Mouse (Mus musculus) lung, postnatal 0 days (tissue): ENCODE data around the gene Cnot1. TPM values are rescaled to one million over a fixed set of nuclear protein-coding genes. Genes with fewer than 3 reads are reported as not detected.

ENCODE experiments used
- ATAC-seq: fragments of 200-750 bp; cut with Nextera tagmentation; 2 replicates; pipeline ENCODE4 v1.8.0; 2017; ENCODE audit warnings: moderate library complexity
- DNase-seq: peaks from one replicate; pipeline ENCODE4 v3.0.0-alpha.2; 2016; ENCODE audit warnings: low spot score
- H3K27ac ChIP-seq: fragments of 300-500 bp; sonication (generic); 2 replicates; pipeline ENCODE4 v1.5.1; 2014; ENCODE audit warnings: antibody characterized with exemption, mild to moderate bottlenecking, low read length, mixed read lengths
- H3K27me3 ChIP-seq: fragments of 300-500 bp; sonication (generic); replicated peaks from 2 replicates; pipeline ENCODE4 v1.6.1; 2014; ENCODE audit warnings: low read length, mixed read lengths; ENCODE audit not compliant: insufficient read depth
- H3K36me3 ChIP-seq: fragments of 300-500 bp; sonication (generic); 2 replicates; pipeline ENCODE4 v1.6.1; 2014; ENCODE audit warnings: low read length, mixed read lengths; ENCODE audit not compliant: insufficient read depth
- H3K4me1 ChIP-seq: fragments of 300-500 bp; sonication (generic); 2 replicates; pipeline ENCODE4 v1.6.1; 2014; ENCODE audit warnings: antibody characterized with exemption, low read depth, low read length, mixed read lengths; ENCODE audit not compliant: insufficient read depth
- H3K4me2 ChIP-seq: fragments of 300-500 bp; sonication (generic); replicated peaks from 2 replicates; pipeline ENCODE4 v1.6.1; 2014; ENCODE audit warnings: low read depth, mild to moderate bottlenecking, low read length, moderate library complexity, mixed read lengths
- H3K4me3 ChIP-seq: fragments of 300-500 bp; sonication (generic); 2 replicates; pipeline ENCODE4 v1.5.1; 2014; ENCODE audit warnings: low read depth, low read length
- H3K9ac ChIP-seq: fragments of 300-500 bp; sonication (generic); replicated peaks from 2 replicates; pipeline ENCODE4 v1.6.1; 2014; ENCODE audit warnings: low read depth, mild to moderate bottlenecking
- H3K9me3 ChIP-seq: fragments of 300-500 bp; sonication (generic); 2 replicates; pipeline ENCODE4 v1.6.1; 2016; ENCODE audit warnings: low read length, mixed read lengths
- CTCF ChIP-seq: IDR thresholded peaks from 2 replicates; pipeline ENCODE4 v1.5.1; 2016; ENCODE audit warnings: antibody characterized with exemption, mild to moderate bottlenecking
- EP300 ChIP-seq: IDR thresholded peaks from 2 replicates; pipeline ENCODE4 v1.6.1; 2016; ENCODE audit warnings: antibody characterized with exemption, mild to moderate bottlenecking, control low read depth
- WGBS: fragments of 180-500 bp; shearing (Covaris S2); extraction: QIAGEN DNeasy Blood & Tissue Kit; methylation state at CpG from one replicate; pipeline ENCODE4 v1.1.7; 2014; 5-methylcytosine and 5-hydroxymethylcytosine counted together
- polyA plus RNA-seq: library from polyadenylated mRNA; unstranded; fragments of >200 nt; fragmentation: Nextera tagmentation; extraction: Ambion mirVana; gene quantifications from 2 replicates; pipeline ENCODE4 v1.2.1, GENCODE M21; 2015

Gene Cnot1
- polyA plus RNA-seq, 1 experiment from 2014 or later, result 21.5 TPM

- Histone ChIP-seq H3K9me3 (no peaks in the 10 kb centered on the region), H3K27me3 (0 out of 2 replicates have a peak, but pooled peaks cover 6% of the 10 kb centered on the region), H3K4me3 (peak overlapping the region; percentile 42), H3K36me3 (no peaks in the 10 kb centered on the region), H3K4me2 (peak overlapping the region; percentile 92), H3K27ac (no peak overlapping the region), H3K4me1 (peaks cover 2% of the 10 kb centered on the region; the same call in 1 of the 2 replicates), H3K9ac (0 out of 2 replicates have a peak overlapping the region, but pooled peaks have one; percentile 23)
- peak; percentile 85 for DNase-seq
- peak; percentile 93 for ATAC-seq
- 5% methylated on average over 34 of the region's 34 CpGs for WGBS
- TF ChIP-seq EP300 (no peak), CTCF (no peak)
These were observed 104.5 kb downstream of the Cnot1 start for GRCm38 (mm10) chr8:95702480-95703446.

GRCm38 (mm10) chr8:95701809-95702208 lies 105.5 kb downstream of the Cnot1 start:
- no peak for TF ChIP-seq CTCF
- no peak for TF ChIP-seq EP300
- no peak overlapping the region for H3K4me3 ChIP-seq
- no peaks in the 10 kb centered on the region for H3K9me3 ChIP-seq
- 81% methylated on average over 4 of the region's 4 CpGs for WGBS
- 0 out of 2 replicates have a peak, but pooled peaks cover 12% of the 10 kb centered on the region for H3K27me3 ChIP-seq
- no peak overlapping the region for H3K27ac ChIP-seq
- peaks cover 2% of the 10 kb centered on the region; the same call in 1 of the 2 replicates for H3K4me1 ChIP-seq
- no peak overlapping the region for H3K4me2 ChIP-seq
- DNase-seq (no peak), ATAC-seq (no peak)
- no peak overlapping the region for H3K9ac ChIP-seq
- H3K36me3 ChIP-seq, result no peaks in the 10 kb centered on the region

- no peak for DNase-seq
- Histone ChIP-seq H3K4me3 (no peak overlapping the region), H3K4me2 (no peak overlapping the region), H3K27ac (no peak overlapping the region), H3K9ac (no peak overlapping the region), H3K9me3 (no peaks in the 10 kb centered on the region), H3K27me3 (0 out of 2 replicates have a peak, but pooled peaks cover 16% of the 10 kb centered on the region), H3K4me1 (peaks cover 2% of the 10 kb centered on the region; the same call in 1 of the 2 replicates), H3K36me3 (no peaks in the 10 kb centered on the region)
- ATAC-seq, result no peak
- TF ChIP-seq CTCF, result no peak
- no peak for TF ChIP-seq EP300
- WGBS, result 55% methylated on average over 9 of the region's 9 CpGs
These were observed 107.0 kb downstream of the Cnot1 start for GRCm38 (mm10) chr8:95700282-95700681.

- H3K4me3 ChIP-seq, result no peak overlapping the region
- H3K27me3 ChIP-seq, result 0 out of 2 replicates have a peak, but pooled peaks cover 22% of the 10 kb centered on the region
- no peak overlapping the region for H3K9ac ChIP-seq
- no peaks in the 10 kb centered on the region for H3K36me3 ChIP-seq
- H3K9me3 ChIP-seq, result no peaks in the 10 kb centered on the region
- H3K27ac ChIP-seq, result no peak overlapping the region
- ATAC-seq, result no peak
- no peak for TF ChIP-seq EP300
- no peak for TF ChIP-seq CTCF
- H3K4me1 ChIP-seq, result peaks cover under 1% of the 10 kb centered on the region; the same call in 1 of the 2 replicates
- DNase-seq, result no peak
- H3K4me2 ChIP-seq, result no peak overlapping the region
- 25% methylated on average over 6 of the region's 6 CpGs for WGBS
These were observed 109.1 kb downstream of the Cnot1 start for GRCm38 (mm10) chr8:95698179-95698578.

- under 1% methylated on average over 11 of the region's 11 CpGs for WGBS
- no peak overlapping the region for H3K9ac ChIP-seq
- 0 out of 2 replicates have a peak, but pooled peaks cover 22% of the 10 kb centered on the region for H3K27me3 ChIP-seq
These were observed 110.1 kb downstream of the Cnot1 start for GRCm38 (mm10) chr8:95697128-95697527.

GRCm38 (mm10) chr8:95696661-95697060 lies 110.6 kb downstream of the Cnot1 start:
- Histone ChIP-seq H3K4me1 (no peaks in the 10 kb centered on the region), H3K9ac (no peak overlapping the region), H3K4me3 (no peak overlapping the region), H3K36me3 (no peaks in the 10 kb centered on the region), H3K4me2 (no peak overlapping the region), H3K9me3 (no peaks in the 10 kb centered on the region), H3K27me3 (0 out of 2 replicates have a peak, but pooled peaks cover 22% of the 10 kb centered on the region), H3K27ac (no peak overlapping the region)
- TF ChIP-seq CTCF, result no peak
- TF ChIP-seq EP300, result no peak
- DNase-seq, result no peak
- ATAC-seq, result no peak
- WGBS, result 48% methylated on average over 8 of the region's 8 CpGs

More at GRCm38 (mm10) chr8:95697128-95697527, 110.1 kb downstream of the Cnot1 start:
- Histone ChIP-seq H3K36me3 (no peaks in the 10 kb centered on the region), H3K27ac (no peak overlapping the region), H3K9me3 (no peaks in the 10 kb centered on the region), H3K4me3 (no peak overlapping the region), H3K4me1 (no peaks in the 10 kb centered on the region), H3K4me2 (no peak overlapping the region)
- peak; percentile 74 for DNase-seq
- TF ChIP-seq CTCF (peak; percentile 98), EP300 (no peak)
- ATAC-seq, result peak; percentile 60
